Mouse (Mus musculus) kidney, postnatal 0 days (tissue): ENCODE measurements at regions not wholly inside any gene's neighbourhood (a gene's known extent, or its start where the extent isn't known, plus 50 kb on each side); places are given as distances from the start of the nearest gene placed in this dataset.

Source experiments
- ATAC-seq: fragments of 200-750 bp; cut with Nextera tagmentation; replicated peaks from 2 replicates; pipeline ENCODE4 v1.8.0; 2017; ENCODE audit warnings: low read depth, moderate number of reproducible peaks, moderate TSS enrichment, moderate library complexity; ENCODE audit not compliant: low FRiP score
- DNase-seq: peaks from one replicate; pipeline ENCODE4 v3.0.0-alpha.2; 2016; ENCODE audit warnings: low spot score
- H3K27ac ChIP-seq: fragments of 300-500 bp; sonication (generic); 2 replicates; pipeline ENCODE4 v1.5.1; 2014; ENCODE audit warnings: mild to moderate bottlenecking
- H3K27me3 ChIP-seq: fragments of 300-500 bp; sonication (generic); 2 replicates; pipeline ENCODE4 v1.6.1; 2014; ENCODE audit warnings: low read length, mixed read lengths; ENCODE audit not compliant: insufficient read depth
- H3K36me3 ChIP-seq: fragments of 300-500 bp; sonication (generic); 2 replicates; pipeline ENCODE4 v1.6.1; 2014; ENCODE audit warnings: low read length, mixed read lengths; ENCODE audit not compliant: insufficient read depth
- H3K4me1 ChIP-seq: fragments of 300-500 bp; sonication (generic); replicated peaks from 2 replicates; pipeline ENCODE4 v1.6.1; 2014; ENCODE audit warnings: antibody characterized with exemption, low read length, mixed read lengths; ENCODE audit not compliant: insufficient read depth
- H3K4me2 ChIP-seq: fragments of 300-500 bp; sonication (generic); 2 replicates; pipeline ENCODE4 v1.6.1; 2014; ENCODE audit warnings: mild to moderate bottlenecking, low read length, moderate library complexity, mixed read lengths
- H3K4me3 ChIP-seq: fragments of 300-500 bp; sonication (generic); replicated peaks from 2 replicates; pipeline ENCODE4 v1.5.1; 2014; ENCODE audit warnings: low read depth, low read length
- H3K9ac ChIP-seq: fragments of 300-500 bp; sonication (generic); 2 replicates; pipeline ENCODE4 v1.6.1; 2014; ENCODE audit warnings: low read depth, low read length
- H3K9me3 ChIP-seq: fragments of 300-500 bp; sonication (generic); replicated peaks from 2 replicates; pipeline ENCODE4 v1.6.1; 2016; ENCODE audit warnings: low read length, inconsistent platforms, mixed read lengths
- CTCF ChIP-seq: IDR thresholded peaks from 2 replicates; pipeline ENCODE4 v1.5.1; 2016; ENCODE audit warnings: antibody characterized with exemption, low read depth, mild to moderate bottlenecking, moderate library complexity
- WGBS: fragments of 180-500 bp; shearing (Covaris S2); extraction: QIAGEN DNeasy Blood & Tissue Kit; methylation state at CpG from one replicate; pipeline ENCODE4 v1.1.7; 2014; 5-methylcytosine and 5-hydroxymethylcytosine counted together

DNA sequence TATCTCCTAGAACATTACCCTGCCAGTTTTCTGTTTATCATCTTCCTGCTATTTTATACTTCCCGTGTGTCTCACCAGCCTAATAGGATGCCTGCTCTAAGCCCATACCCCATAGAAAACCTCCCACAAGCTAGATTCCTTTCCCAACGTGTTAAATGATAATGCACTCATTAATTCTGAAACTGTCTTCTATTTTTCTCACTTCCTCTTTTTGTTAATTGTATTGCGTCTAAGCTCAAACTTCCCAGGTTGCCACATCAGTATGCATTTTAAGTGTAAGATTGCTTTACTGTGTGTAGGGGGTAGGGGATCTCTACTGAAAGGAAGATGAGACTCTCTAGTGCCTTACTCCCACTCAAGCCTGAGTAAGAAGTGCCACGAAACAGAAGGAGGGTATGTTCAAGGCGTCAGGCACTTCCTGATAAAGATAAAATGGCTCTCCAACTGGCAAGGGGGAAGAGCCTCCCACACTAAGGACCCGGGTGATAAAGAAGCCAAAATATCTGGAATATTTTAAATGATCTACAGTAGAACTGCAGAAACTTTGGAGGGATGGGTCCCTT lies 518.0 kb downstream of the Efnb2 start:
- Histone ChIP-seq H3K9ac (no peak overlapping the region), H3K27me3 (no peaks in the 10 kb centered on the region), H3K9me3 (no peaks in the 10 kb centered on the region), H3K27ac (no peak overlapping the region), H3K4me3 (no peak overlapping the region), H3K4me1 (no peaks in the 10 kb centered on the region), H3K36me3 (no peaks in the 10 kb centered on the region), H3K4me2 (no peak overlapping the region)
- ATAC-seq (no peak), DNase-seq (peak; percentile 52)
- WGBS, result 29% methylated on average over 6 of the region's 6 CpGs
- TF ChIP-seq CTCF, result no peak

DNA sequence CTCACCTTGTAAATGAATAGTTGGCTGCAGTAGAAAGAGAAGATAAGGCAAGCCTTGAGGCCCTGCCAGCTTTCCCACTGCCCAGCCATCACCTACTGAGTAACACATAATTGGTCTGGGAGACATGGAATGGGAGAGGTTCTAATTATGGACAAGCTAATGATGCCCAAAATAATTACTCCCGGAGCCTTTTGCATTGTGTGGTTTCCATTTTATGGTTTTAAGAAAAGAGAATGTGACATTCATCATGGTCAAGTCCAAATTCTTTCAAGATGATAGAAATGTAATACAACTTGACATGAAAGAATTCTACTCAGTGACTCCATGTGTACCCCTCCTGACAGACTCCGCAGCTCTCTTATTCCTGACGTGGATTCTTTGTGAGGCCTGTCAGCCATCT lies 518.6 kb downstream of the Efnb2 start:
- Histone ChIP-seq H3K9me3 (no peaks in the 10 kb centered on the region), H3K27ac (no peak overlapping the region), H3K4me1 (no peaks in the 10 kb centered on the region), H3K4me2 (no peak overlapping the region), H3K9ac (no peak overlapping the region), H3K36me3 (no peaks in the 10 kb centered on the region), H3K27me3 (no peaks in the 10 kb centered on the region), H3K4me3 (no peak overlapping the region)
- ATAC-seq (no peak), DNase-seq (no peak)
- TF ChIP-seq CTCF, result no peak
- WGBS, result 79% methylated on average over 3 of the region's 3 CpGs

DNA sequence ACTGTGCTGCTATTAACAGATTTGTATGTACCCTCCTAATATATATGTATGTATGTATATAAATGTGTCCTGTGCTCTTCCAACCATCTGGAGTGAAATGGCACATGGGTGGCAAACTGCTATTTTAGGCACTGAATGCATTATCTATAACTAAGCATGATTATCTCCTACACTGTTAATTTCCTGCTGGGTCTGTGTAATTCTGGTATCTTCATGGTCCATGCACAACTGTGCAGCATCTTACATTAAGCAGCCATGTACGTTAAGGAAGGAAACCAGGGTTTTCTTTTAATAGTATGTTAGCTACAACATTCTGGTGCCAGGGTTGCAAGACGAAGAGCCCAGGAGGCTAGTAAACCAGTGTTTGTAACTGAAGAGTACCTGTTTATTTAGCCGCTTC lies 521.3 kb downstream of the Efnb2 start:
- ATAC-seq, result no peak
- no peak for DNase-seq
- H3K4me3 ChIP-seq, result no peak overlapping the region
- H3K9ac ChIP-seq, result no peak overlapping the region
- H3K36me3 ChIP-seq, result no peaks in the 10 kb centered on the region
- 88% methylated on average over 3 of the region's 3 CpGs for WGBS
- no peak overlapping the region for H3K27ac ChIP-seq
- no peaks in the 10 kb centered on the region for H3K9me3 ChIP-seq
- no peaks in the 10 kb centered on the region for H3K27me3 ChIP-seq
- no peaks in the 10 kb centered on the region for H3K4me1 ChIP-seq
- TF ChIP-seq CTCF, result no peak
- H3K4me2 ChIP-seq, result no peak overlapping the region

DNA sequence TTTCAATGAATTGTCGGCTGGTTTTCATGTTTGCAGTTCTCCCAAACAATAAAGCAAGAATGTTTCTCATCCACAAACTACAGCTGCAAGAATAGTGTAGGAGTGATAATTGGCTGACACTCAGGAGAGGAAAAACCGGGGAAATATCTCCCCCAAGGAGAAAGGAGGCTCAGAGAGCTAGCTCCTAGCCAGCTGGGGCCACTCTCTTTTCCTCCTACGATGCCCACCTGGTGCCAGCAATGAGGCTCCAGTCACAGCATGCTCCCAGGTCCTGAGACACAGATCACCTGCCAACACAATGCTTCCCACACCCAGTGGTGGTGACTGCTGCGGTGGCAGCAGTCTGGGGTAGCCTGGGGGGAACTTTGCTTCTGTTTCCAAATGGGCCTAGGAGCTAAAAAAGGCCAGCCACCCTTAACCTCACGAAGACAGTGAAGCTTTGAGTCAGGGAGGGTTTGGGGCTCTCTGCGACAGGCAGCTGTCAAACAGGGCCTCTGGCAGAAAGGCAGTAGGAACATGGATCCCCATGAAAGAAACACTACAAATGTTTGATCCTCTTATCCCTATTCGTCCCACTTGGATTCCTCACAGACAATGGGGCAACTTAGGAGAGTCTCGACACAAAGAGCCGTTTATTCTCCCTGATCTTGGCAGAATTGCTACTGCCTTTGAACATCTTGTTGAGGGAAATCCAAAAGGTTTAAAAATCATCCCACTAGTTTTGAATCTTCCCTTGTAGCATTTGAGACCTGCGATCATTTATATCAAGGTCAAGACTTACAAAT lies 527.8 kb downstream of the Efnb2 start:
- ATAC-seq, result no peak

DNA sequence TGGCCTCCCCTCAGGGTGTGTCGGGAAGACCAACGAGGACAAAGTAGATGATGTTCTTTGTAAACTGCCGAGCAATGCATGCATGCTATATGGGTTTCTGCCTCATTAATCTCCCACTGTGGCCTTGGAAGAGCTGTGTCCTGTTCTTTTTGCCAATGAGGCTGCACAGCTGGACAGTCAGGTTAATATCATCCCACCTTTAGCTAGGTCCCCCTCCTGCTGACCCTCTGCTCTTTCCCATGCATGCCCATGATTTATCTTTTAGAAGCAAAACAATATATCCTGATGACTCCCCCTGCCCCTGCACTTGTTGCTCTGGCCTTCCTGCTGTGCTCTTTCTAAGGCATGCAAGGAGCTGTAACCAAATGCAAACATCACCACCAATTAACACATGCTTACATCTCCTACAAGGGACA lies 529.1 kb downstream of the Efnb2 start:
- Histone ChIP-seq H3K27me3 (no peaks in the 10 kb centered on the region), H3K4me1 (0 out of 2 replicates have a peak, but pooled peaks cover 3% of the 10 kb centered on the region), H3K27ac (no peak overlapping the region), H3K36me3 (no peaks in the 10 kb centered on the region), H3K4me3 (no peak overlapping the region), H3K9me3 (no peaks in the 10 kb centered on the region), H3K4me2 (no peak overlapping the region), H3K9ac (no peak overlapping the region)
- ATAC-seq (no peak; the same call in 1 of the 2 replicates), DNase-seq (peak; percentile 29)
- no peak for TF ChIP-seq CTCF
- WGBS, result 15% methylated on average over 3 of the region's 3 CpGs

More for the DNA sequence above, 527.8 kb downstream of the Efnb2 start:
- Histone ChIP-seq H3K9ac (no peak overlapping the region), H3K4me3 (no peak overlapping the region), H3K27ac (no peak overlapping the region), H3K4me1 (0 out of 2 replicates have a peak, but pooled peaks cover 3% of the 10 kb centered on the region), H3K36me3 (no peaks in the 10 kb centered on the region), H3K9me3 (no peaks in the 10 kb centered on the region), H3K27me3 (no peaks in the 10 kb centered on the region), H3K4me2 (no peak overlapping the region)
- no peak for DNase-seq
- WGBS, result 49% methylated on average over 10 of the region's 10 CpGs
- no peak for TF ChIP-seq CTCF

DNA sequence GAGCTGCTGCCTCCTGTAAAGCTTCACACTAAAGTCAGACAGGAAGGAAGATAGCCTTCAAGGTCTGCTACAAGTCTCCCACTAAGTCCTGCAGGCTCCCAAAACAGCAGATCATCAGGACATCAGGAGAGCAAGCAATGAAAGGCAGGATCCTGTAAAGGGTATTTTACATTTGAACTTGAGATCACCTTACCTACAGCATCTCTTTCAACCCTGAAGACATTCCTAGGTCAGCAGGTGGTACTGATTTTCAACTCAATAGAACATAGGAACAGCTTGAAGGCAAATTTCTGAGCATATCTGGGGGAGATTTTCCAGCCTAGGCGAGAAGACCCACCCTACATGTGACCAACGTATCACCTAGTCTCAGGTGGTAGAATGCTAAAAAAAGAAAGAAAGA lies 530.2 kb downstream of the Efnb2 start:
- H3K9me3 ChIP-seq, result no peaks in the 10 kb centered on the region
- no peak for DNase-seq
- H3K4me2 ChIP-seq, result no peak overlapping the region
- no peak for ATAC-seq
- whole genome bisulfite sequencing, result 68% methylated on average over 2 of the region's 2 CpGs
- no peaks in the 10 kb centered on the region for H3K27me3 ChIP-seq
- H3K4me3 ChIP-seq, result no peak overlapping the region
- TF ChIP-seq CTCF, result no peak
- H3K9ac ChIP-seq, result no peak overlapping the region
- H3K36me3 ChIP-seq, result no peaks in the 10 kb centered on the region
- H3K4me1 ChIP-seq, result 0 out of 2 replicates have a peak, but pooled peaks cover 3% of the 10 kb centered on the region
- no peak overlapping the region for H3K27ac ChIP-seq
